Mouse (Mus musculus) T-helper 1 cell (primary cell): Measurements from ENCODE around the gene Smim14.

Experiments used
- in situ Hi-C: fragments of 300-600 bp; cut with MboI, MseI; formaldehyde crosslinking; loops from one replicate; pipeline ENCODE4 v1.15.1; 2025; ENCODE audit warnings: high pct_unique_total_duplicates

Smim14 gene

GRCm38 (mm10) chr5:65460361-65460760, 76.6 kb downstream of the Smim14 start:
- in situ Hi-C loops: no loop called here

- in situ Hi-C loops: no loop called here
Observed at GRCm38 (mm10) chr5:65459454-65459853, 77.5 kb downstream of the Smim14 start.

- in situ Hi-C loops: no loop called here
Observed at GRCm38 (mm10) chr5:65457846-65458245, 79.1 kb downstream of the Smim14 start.

GRCm38 (mm10) chr5:65457086-65457827, 79.7 kb downstream of the Smim14 start:
- in situ Hi-C loops: no loop called here

- in situ Hi-C loops: no loop called here
Observed at GRCm38 (mm10) chr5:65454771-65455170, 82.2 kb downstream of the Smim14 start.

- in situ Hi-C loops: no loop called here
Observed at GRCm38 (mm10) chr5:65448941-65449340, 88.0 kb downstream of the Smim14 start.

- in situ Hi-C loops: no loop called here
Observed at GRCm38 (mm10) chr5:65447826-65448225, 89.2 kb downstream of the Smim14 start.

- in situ Hi-C loops: no loop called here
Observed at GRCm38 (mm10) chr5:65446756-65447155, 90.2 kb downstream of the Smim14 start.

- in situ Hi-C loops: no loop called here
Observed at GRCm38 (mm10) chr5:65444981-65445380, 92.0 kb downstream of the Smim14 start.

- in situ Hi-C loops: loop anchor here (5.0 kb wide), 1 partner anchor 64 kb away; no protein-coding TSS in a partner anchor
Observed at GRCm38 (mm10) chr5:65438041-65438440, 98.9 kb downstream of the Smim14 start.

GRCm38 (mm10) chr5:65435806-65436561, 101.0 kb downstream of the Smim14 start, which contains the start of gene Ugdh:
Ugdh (minus strand) TSS chr5:65435949.
- in situ Hi-C loops: loop anchor here (5.0 kb wide), 1 partner anchor 66 kb away; no protein-coding TSS in a partner anchor

GRCm38 (mm10) chr5:65435363-65435805, 101.6 kb downstream of the Smim14 start:
- in situ Hi-C loops: loop anchor here (5.0 kb wide), 1 partner anchor 67 kb away; no protein-coding TSS in a partner anchor

GRCm38 (mm10) chr5:65434471-65435362, 102.3 kb downstream of the Smim14 start:
- in situ Hi-C loops: loop anchor here (5.0 kb wide), 1 partner anchor 68 kb away; no protein-coding TSS in a partner anchor

GRCm38 (mm10) chr5:65429441-65429840, 107.5 kb downstream of the Smim14 start:
- in situ Hi-C loops: no loop called here

GRCm38 (mm10) chr5:65428321-65428720, 108.7 kb downstream of the Smim14 start:
- in situ Hi-C loops: no loop called here

- in situ Hi-C loops: no loop called here
Observed at GRCm38 (mm10) chr5:65425251-65425650, 111.7 kb downstream of the Smim14 start.

- in situ Hi-C loops: no loop called here
Observed at GRCm38 (mm10) chr5:65424215-65424614, 112.8 kb downstream of the Smim14 start.

GRCm38 (mm10) chr5:65422803-65423202, 114.2 kb downstream of the Smim14 start:
- in situ Hi-C loops: no loop called here

GRCm38 (mm10) chr5:65420822-65421221, 116.2 kb downstream of the Smim14 start:
- in situ Hi-C loops: no loop called here

GRCm38 (mm10) chr5:65419136-65419535, 117.8 kb downstream of the Smim14 start:
- in situ Hi-C loops: no loop called here

GRCm38 (mm10) chr5:65415653-65416458, 121.1 kb downstream of the Smim14 start:
- in situ Hi-C loops: no loop called here
